ENCODE assay signal across 20 mouse cellular contexts in the genomic region with DNA sequence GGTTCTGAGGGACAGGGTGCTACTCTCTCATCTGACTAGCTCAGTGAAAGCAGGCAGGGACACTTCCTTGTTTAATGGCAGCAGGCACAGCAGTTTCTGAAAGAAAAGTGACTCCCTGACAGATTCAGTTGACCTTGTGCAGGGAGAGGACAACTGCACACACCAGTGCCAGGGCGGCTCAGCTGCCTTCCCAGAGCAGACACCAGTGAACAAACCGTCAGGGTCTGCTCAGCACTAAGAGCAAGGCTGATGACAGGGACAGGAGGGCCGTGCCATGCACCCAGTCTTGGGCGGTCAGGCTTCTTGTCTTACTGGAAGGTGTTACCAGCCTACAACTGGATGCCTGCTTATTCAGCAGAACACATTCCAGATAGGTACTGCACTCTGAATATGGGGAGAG. TPM values are rescaled to one million over a fixed set of nuclear protein-coding genes. Genes with fewer than 3 reads are reported as not detected.
A peak's percentile ranks its signal among the peaks of the same experiment; 100 is the strongest.
DNase-seq lines count a peak whose midpoint lies in the region; ATAC-seq and TF ChIP-seq lines count a peak whose summit lies in the region.
"Had no signal": no experiment of that assay in that cellular context is flagged by ENCODE, and none has a peak within 500 bp of the region (broad histone marks: within the 10 kb centered on the region; RNA-seq: fewer than 3 reads in every experiment).

No protein-coding gene starts in this region.

- no peak for TF ChIP-seq EP300 in stomach, postnatal 0 days (optimal IDR thresholded peaks at IDR 0.05)

- H3K36me3 ChIP-seq in forebrain, embryonic 13.5 days (ENCODE audit: poor library complexity, severe bottlenecking) = peaks cover 67% of the 10 kb centered on the region
- H3K36me3 ChIP-seq in forebrain, embryonic 10.5 days (replicated peaks) = peaks cover 68% of the 10 kb centered on the region
- H3K36me3 ChIP-seq in heart, embryonic 12.5 days = peaks cover 62% of the 10 kb centered on the region
- peaks cover 58% of the 10 kb centered on the region for H3K36me3 ChIP-seq in heart, embryonic 15.5 days
- H3K36me3 ChIP-seq in stomach, postnatal 0 days (ENCODE audit: control insufficient read depth, insufficient read depth, low read length) = peaks cover 43% of the 10 kb centered on the region

- intact Hi-C loops in heart, postnatal 25 days (cut with DNase I) = no loop called here
- intact Hi-C loops in heart, postnatal 10 days (cut with DNase I) = no loop called here

- H3K9ac ChIP-seq in forebrain, embryonic 13.5 days = no peak overlapping the region
- no peak overlapping the region for H3K9ac ChIP-seq in heart, embryonic 12.5 days
- peak overlapping the region; percentile 2; the same call in 1 of the 2 replicates for H3K9ac ChIP-seq in heart, embryonic 15.5 days
- no peak overlapping the region for H3K9ac ChIP-seq in stomach, postnatal 0 days (ENCODE audit: low read length)
- H3K9ac ChIP-seq: hindbrain, embryonic 12.5 days; liver, embryonic 14.5 days; midbrain, embryonic 12.5 days had no signal

- no peaks in the 10 kb centered on the region for H3K27me3 ChIP-seq in forebrain, embryonic 13.5 days
- no peaks in the 10 kb centered on the region for H3K27me3 ChIP-seq in forebrain, embryonic 10.5 days (ENCODE audit: poor library complexity, severe bottlenecking)
- 0 out of 2 replicates have a peak, but pooled peaks cover 2% of the 10 kb centered on the region for H3K27me3 ChIP-seq in heart, embryonic 12.5 days (replicated peaks)
- 0 out of 2 replicates have a peak, but pooled peaks cover under 1% of the 10 kb centered on the region for H3K27me3 ChIP-seq in heart, embryonic 15.5 days
- no peaks in the 10 kb centered on the region for H3K27me3 ChIP-seq in stomach, postnatal 0 days (ENCODE audit: control insufficient read depth, insufficient read depth, low read length)
- H3K27me3 ChIP-seq: hindbrain, embryonic 12.5 days; midbrain, embryonic 12.5 days had no signal

- no peaks in the 10 kb centered on the region for H3K4me1 ChIP-seq in forebrain, embryonic 13.5 days
- H3K4me1 ChIP-seq in forebrain, embryonic 10.5 days = peaks cover 4% of the 10 kb centered on the region; the same call in 1 of the 2 replicates
- 0 out of 2 replicates have a peak, but pooled peaks cover 6% of the 10 kb centered on the region for H3K4me1 ChIP-seq in heart, embryonic 12.5 days (replicated peaks)
- peaks cover 14% of the 10 kb centered on the region for H3K4me1 ChIP-seq in heart, embryonic 15.5 days (replicated peaks)
- no peaks in the 10 kb centered on the region for H3K4me1 ChIP-seq in stomach, postnatal 0 days (replicated peaks; ENCODE audit: control insufficient read depth, insufficient read depth)
- H3K4me1 ChIP-seq: hindbrain, embryonic 12.5 days; midbrain, embryonic 12.5 days had no signal

- no peak for ATAC-seq in forebrain, embryonic 13.5 days
- no peak for ATAC-seq in heart, embryonic 12.5 days (ENCODE audit: insufficient number of reproducible peaks, low FRiP score)
- ATAC-seq in heart, embryonic 15.5 days (replicated peaks; ENCODE audit: insufficient number of reproducible peaks, insufficient read depth, low FRiP score, low read depth) = peak; percentile 45; the same call in 1 of the 2 replicates
- ATAC-seq in stomach, postnatal 0 days (ENCODE audit: low FRiP score, low TSS enrichment) = no peak
- ATAC-seq: lung, postnatal 0 days had no signal

- DNase-seq in forebrain, embryonic 10.5 days (ENCODE audit: extremely low spot score, low spot score) = no peak
- no peak for DNase-seq in heart, postnatal 25 days (ENCODE audit: low spot score)
- DNase-seq in heart, postnatal 10 days = peak; percentile 46 to 52
- no peak for DNase-seq in stomach, postnatal 0 days (ENCODE audit: low spot score)
- DNase-seq in cerebellum, postnatal 36 days = no peak
- DNase-seq: B cell, adult 2 months; cerebellum, adult 2 months; right cerebral cortex, postnatal 4 days; thymus, postnatal 14 days had no signal

- H3K9me3 ChIP-seq in forebrain, embryonic 13.5 days (replicated peaks) = no peaks in the 10 kb centered on the region
- H3K9me3 ChIP-seq in forebrain, embryonic 10.5 days = no peaks in the 10 kb centered on the region
- no peaks in the 10 kb centered on the region for H3K9me3 ChIP-seq in heart, embryonic 12.5 days (replicated peaks)
- no peaks in the 10 kb centered on the region for H3K9me3 ChIP-seq in heart, embryonic 15.5 days (replicated peaks)
- H3K9me3 ChIP-seq in stomach, postnatal 0 days (ENCODE audit: control insufficient read depth, low read length) = no peaks in the 10 kb centered on the region
- H3K9me3 ChIP-seq: hindbrain, embryonic 12.5 days; midbrain, embryonic 12.5 days had no signal

- peak overlapping the region; percentile 10; the same call in 1 of the 2 replicates for H3K27ac ChIP-seq in forebrain, embryonic 13.5 days
- H3K27ac ChIP-seq in forebrain, embryonic 10.5 days = no peak overlapping the region
- H3K27ac ChIP-seq in heart, embryonic 12.5 days (ENCODE audit: poor library complexity, severe bottlenecking) = peak overlapping the region; percentile 45
- peak overlapping the region; percentile 64 for H3K27ac ChIP-seq in heart, embryonic 15.5 days
- no peak overlapping the region for H3K27ac ChIP-seq in stomach, postnatal 0 days (replicated peaks)
- H3K27ac ChIP-seq: hindbrain, embryonic 12.5 days; liver, embryonic 14.5 days; midbrain, embryonic 12.5 days had no signal

- no peak for TF ChIP-seq CTCF in stomach, postnatal 0 days (IDR thresholded peaks at IDR 0.05; ENCODE audit: low read depth)

- no peak overlapping the region for H3K4me3 ChIP-seq in forebrain, embryonic 13.5 days
- H3K4me3 ChIP-seq in forebrain, embryonic 10.5 days = no peak overlapping the region
- no peak overlapping the region for H3K4me3 ChIP-seq in heart, embryonic 12.5 days
- H3K4me3 ChIP-seq in heart, embryonic 15.5 days = no peak overlapping the region
- H3K4me3 ChIP-seq in stomach, postnatal 0 days (ENCODE audit: low read depth, low read length) = no peak overlapping the region
- H3K4me3 ChIP-seq: hindbrain, embryonic 12.5 days; midbrain, embryonic 12.5 days had no signal

- WGBS in forebrain, embryonic 13.5 days = 91% methylated on average over 4 of the region's 4 CpGs
- 98% methylated on average over 4 of the region's 4 CpGs for WGBS in forebrain, embryonic 10.5 days
- 48% methylated on average over 4 of the region's 4 CpGs for WGBS in heart, embryonic 12.5 days
- 49% methylated on average over 4 of the region's 4 CpGs for WGBS in heart, embryonic 15.5 days
- 92% methylated on average over 4 of the region's 4 CpGs for WGBS in stomach, postnatal 0 days

- no peak overlapping the region for H3K4me2 ChIP-seq in forebrain, embryonic 13.5 days
- H3K4me2 ChIP-seq in heart, embryonic 12.5 days = no peak overlapping the region
- H3K4me2 ChIP-seq in heart, embryonic 15.5 days = no peak overlapping the region
- H3K4me2 ChIP-seq in stomach, postnatal 0 days (replicated peaks; ENCODE audit: low read depth) = no peak overlapping the region
- H3K4me2 ChIP-seq: hindbrain, embryonic 12.5 days; midbrain, embryonic 12.5 days had no signal

RNA-seq across cellular contexts. Expression of a gene that starts 4.9 kb away (rescaled TPM):
- 0.09 TPM in 1 of 2 replicates, not detected in the other for polyA plus RNA-seq in forebrain, embryonic 13.5 days (2015; fragmentation: Nextera tagmentation; extraction: Ambion mirVana)
- 0.16 and 0.24 TPM in 2 replicates for polyA plus RNA-seq in forebrain, embryonic 10.5 days (2016; fragmentation: Nextera tagmentation; extraction: Ambion mirVana)
- polyA plus RNA-seq in heart, embryonic 12.5 days (2016; fragmentation: Nextera tagmentation; extraction: Ambion mirVana) = not detected in 2 replicates
- total RNA-seq in heart, postnatal 25 days (2021) = not detected
- 0.10 TPM in 1 of 2 replicates, not detected in the other for polyA plus RNA-seq in heart, embryonic 15.5 days (2015; fragmentation: Nextera tagmentation; extraction: Ambion mirVana)
- total RNA-seq in heart, postnatal 10 days (2021) = not detected
- 0.08 and 0.16 TPM in 2 replicates for polyA plus RNA-seq in stomach, postnatal 0 days (2015; fragmentation: Nextera tagmentation; extraction: Ambion mirVana)
- total RNA-seq: left cerebral cortex, postnatal 36 days; megakaryocyte progenitor cell, adult 5-6 weeks had no signal
- polyA plus RNA-seq: forebrain, embryonic 11.5 days; midbrain, embryonic 12.5 days had no signal

RNA-seq across cellular contexts. Expression of a gene that starts 23.1 kb away (rescaled TPM):
- 178 and 184 TPM in 2 replicates for polyA plus RNA-seq in forebrain, embryonic 13.5 days (2015; fragmentation: Nextera tagmentation; extraction: Ambion mirVana)
- 200 and 209 TPM in 2 replicates for polyA plus RNA-seq in forebrain, embryonic 10.5 days (2016; fragmentation: Nextera tagmentation; extraction: Ambion mirVana)
- polyA plus RNA-seq in heart, embryonic 12.5 days (2016; fragmentation: Nextera tagmentation; extraction: Ambion mirVana) = 94.8 and 96.8 TPM in 2 replicates
- total RNA-seq in heart, postnatal 25 days (2021) = 10 to 100 TPM; 33.2 to 35.1 TPM
- 81.7 and 98.2 TPM in 2 replicates for polyA plus RNA-seq in heart, embryonic 15.5 days (2015; fragmentation: Nextera tagmentation; extraction: Ambion mirVana)
- total RNA-seq in heart, postnatal 10 days (2021) = 10 to 100 TPM; 45.3 to 45.8 TPM
- polyA plus RNA-seq in stomach, postnatal 0 days (2015; fragmentation: Nextera tagmentation; extraction: Ambion mirVana) = 94.0 and 97.1 TPM in 2 replicates

RNA-seq across cellular contexts. Expression of a gene that starts 37.0 kb away (rescaled TPM):
- polyA plus RNA-seq in forebrain, embryonic 13.5 days (2015; fragmentation: Nextera tagmentation; extraction: Ambion mirVana) = 45.5 and 58.2 TPM in 2 replicates
- polyA plus RNA-seq in forebrain, embryonic 10.5 days (2016; fragmentation: Nextera tagmentation; extraction: Ambion mirVana) = 31.6 and 33.1 TPM in 2 replicates
- polyA plus RNA-seq in heart, embryonic 12.5 days (2016; fragmentation: Nextera tagmentation; extraction: Ambion mirVana) = 33.7 and 34.2 TPM in 2 replicates
- total RNA-seq in heart, postnatal 25 days (2021) = 10 to 100 TPM; 36.7 to 37.9 TPM
- 29.3 and 32.5 TPM in 2 replicates for polyA plus RNA-seq in heart, embryonic 15.5 days (2015; fragmentation: Nextera tagmentation; extraction: Ambion mirVana)
- 10 to 100 TPM; 47.2 to 49.4 TPM for total RNA-seq in heart, postnatal 10 days (2021)
- 35.4 and 35.7 TPM in 2 replicates for polyA plus RNA-seq in stomach, postnatal 0 days (2015; fragmentation: Nextera tagmentation; extraction: Ambion mirVana)

RNA-seq across cellular contexts. Expression of a gene that starts 58.1 kb away (rescaled TPM):
- polyA plus RNA-seq in forebrain, embryonic 13.5 days (2015; fragmentation: Nextera tagmentation; extraction: Ambion mirVana) = 18.1 and 20.6 TPM in 2 replicates
- polyA plus RNA-seq in forebrain, embryonic 10.5 days (2016; fragmentation: Nextera tagmentation; extraction: Ambion mirVana) = 5.5 and 5.7 TPM in 2 replicates
- 11.0 and 12.3 TPM in 2 replicates for polyA plus RNA-seq in heart, embryonic 12.5 days (2016; fragmentation: Nextera tagmentation; extraction: Ambion mirVana)
- total RNA-seq in heart, postnatal 25 days (2021) = 1 to 10 TPM; 3.9 to 4.1 TPM
- polyA plus RNA-seq in heart, embryonic 15.5 days (2015; fragmentation: Nextera tagmentation; extraction: Ambion mirVana) = 7.1 and 14.3 TPM in 2 replicates
- 10 to 100 TPM; 10.0 TPM for total RNA-seq in heart, postnatal 10 days (2021)
- polyA plus RNA-seq in stomach, postnatal 0 days (2015; fragmentation: Nextera tagmentation; extraction: Ambion mirVana) = 2.8 and 3.0 TPM in 2 replicates

RNA-seq across cellular contexts. Expression of a gene that starts 59.8 kb away (rescaled TPM):
- 0.98 and 2.2 TPM in 2 replicates for polyA plus RNA-seq in forebrain, embryonic 13.5 days (2015; fragmentation: Nextera tagmentation; extraction: Ambion mirVana)
- polyA plus RNA-seq in forebrain, embryonic 10.5 days (2016; fragmentation: Nextera tagmentation; extraction: Ambion mirVana) = 4.0 and 4.6 TPM in 2 replicates
- 1.6 and 2.1 TPM in 2 replicates for polyA plus RNA-seq in heart, embryonic 12.5 days (2016; fragmentation: Nextera tagmentation; extraction: Ambion mirVana)
- total RNA-seq in heart, postnatal 25 days (2021) = 1 to 10 TPM; 1.4 to 1.9 TPM
- polyA plus RNA-seq in heart, embryonic 15.5 days (2015; fragmentation: Nextera tagmentation; extraction: Ambion mirVana) = 2.8 and 4.4 TPM in 2 replicates
- 1 to 10 TPM; 2.5 to 3.9 TPM for total RNA-seq in heart, postnatal 10 days (2021)
- polyA plus RNA-seq in stomach, postnatal 0 days (2015; fragmentation: Nextera tagmentation; extraction: Ambion mirVana) = 7.9 and 10.0 TPM in 2 replicates
- total RNA-seq: monocyte, adult 5-6 weeks had no signal

Comparison
In these comparisons a context has a peak if more than half of its experiments do, and no peak if none do; other contexts are left out.
1. H3K27ac ChIP-seq: peak in forebrain, embryonic 13.5 days (single experiment), heart, embryonic 12.5 days (single experiment) and heart, embryonic 15.5 days (single experiment); none in forebrain, embryonic 10.5 days (single experiment) and stomach, postnatal 0 days (single experiment).
2. DNase-seq: peak in heart, postnatal 10 days (2 of 2); none in forebrain, embryonic 10.5 days (single experiment), heart, postnatal 25 days (single experiment), stomach, postnatal 0 days (single experiment) and cerebellum, postnatal 36 days (0 of 2).